Mouse (Mus musculus) CH12.LX (cell line): Measurements from ENCODE around the gene Sst. TPM values are rescaled to one million over a fixed set of nuclear protein-coding genes. Genes with fewer than 3 reads are reported as not detected.

Experiments used
- DNase-seq: peaks from one replicate; pipeline ENCODE4 v3.0.0-alpha.2; 2013; ENCODE audit errors: extremely low read depth
- H3K27ac ChIP-seq: 2 replicates; pipeline ENCODE4 v1.5.1; 2012; ENCODE audit warnings: low read depth, mild to moderate bottlenecking, control low read depth, moderate library complexity; ENCODE audit not compliant: insufficient read depth
- H3K27me3 ChIP-seq: replicated peaks from 2 replicates; pipeline ENCODE3; 2012; ENCODE audit warnings: inconsistent platforms
- H3K36me3 ChIP-seq, 2 experiments: replicated peaks in 1 of 2; 2 replicates each; pipeline versions ENCODE3 to v1.6.1; 2012; ENCODE audit warnings: inconsistent platforms in 1 of 2, low read length in 1 of 2, mild to moderate bottlenecking in 1 of 2, mixed read lengths in 1 of 2, moderate library complexity in 1 of 2; ENCODE audit not compliant: control insufficient read depth in 1 of 2, insufficient read depth in 1 of 2
- H3K4me1 ChIP-seq, 2 experiments: 2 replicates each; pipeline ENCODE4 v1.6.1; 2012; ENCODE audit warnings: inconsistent platforms in 1 of 2, moderate library complexity in 1 of 2; ENCODE audit not compliant: insufficient read depth in 2 of 2, control insufficient read depth in 1 of 2
- H3K4me2 ChIP-seq: 2 replicates; pipeline ENCODE4 v1.6.1; 2012; ENCODE audit warnings: low read depth, mild to moderate bottlenecking, control low read depth; ENCODE audit not compliant: poor library complexity, insufficient read depth, severe bottlenecking
- H3K4me3 ChIP-seq, 3 experiments: fragments of 150-350 bp in 1 of 3; sonication (generic) in 1 of 3; replicated peaks in 1 of 3; 2 replicates each; pipeline versions ENCODE3 to v1.5.1; 2011 to 2012; ENCODE audit warnings: low read depth in 2 of 3, low read length in 2 of 3, mild to moderate bottlenecking in 2 of 3, moderate library complexity in 2 of 3, control low read depth in 1 of 3, improper control_type of control experiment in 1 of 3, inconsistent platforms in 1 of 3, mixed read lengths in 1 of 3; ENCODE audit not compliant: poor library complexity in 1 of 3
- H3K79me2 ChIP-seq: replicated peaks from 2 replicates; pipeline ENCODE4 v1.6.1; 2012; ENCODE audit warnings: mild to moderate bottlenecking, moderate library complexity; ENCODE audit not compliant: control insufficient read depth, poor library complexity, insufficient read depth, severe bottlenecking; ENCODE audit errors: extremely low read depth
- H3K9ac ChIP-seq: 2 replicates; pipeline ENCODE4 v1.6.1; 2012; ENCODE audit warnings: low read depth, mild to moderate bottlenecking, control low read depth, moderate library complexity; ENCODE audit not compliant: insufficient read depth
- H3K9me3 ChIP-seq: replicated peaks from 2 replicates; pipeline ENCODE3; 2012; ENCODE audit warnings: low read length, inconsistent platforms, mixed read lengths
- CTCF ChIP-seq, 2 experiments: IDR thresholded peaks in 1 of 2; conservative IDR thresholded peaks in 1 of 2; 2 replicates each; pipeline ENCODE4 v1.5.1; 2011 to 2012; ENCODE audit warnings: low read depth in 2 of 2, low read length in 2 of 2, improper control_type of control experiment in 1 of 2, inconsistent platforms in 1 of 2, mild to moderate bottlenecking in 1 of 2, moderate library complexity in 1 of 2
- EP300 ChIP-seq: IDR thresholded peaks from 2 replicates; pipeline ENCODE4 v1.6.1; 2011; ENCODE audit warnings: low read length, improper control_type of control experiment
- HCFC1 ChIP-seq: IDR thresholded peaks from 2 replicates; pipeline ENCODE4 v1.6.1; 2012; ENCODE audit warnings: low read depth, mild to moderate bottlenecking, inconsistent platforms, low read length, improper control_type of control experiment
- KAT2A ChIP-seq: IDR thresholded peaks from 2 replicates; pipeline ENCODE4 v1.6.1; 2012; ENCODE audit warnings: low read length, improper control_type of control experiment, inconsistent platforms; ENCODE audit not compliant: insufficient replicate concordance
- MAFK ChIP-seq: IDR thresholded peaks from 2 replicates; pipeline ENCODE4 v1.6.1; 2011; ENCODE audit warnings: low read length, improper control_type of control experiment; ENCODE audit not compliant: insufficient replicate concordance
- MEF2A ChIP-seq: IDR thresholded peaks from 2 replicates; pipeline ENCODE4 v1.6.1; 2014; ENCODE audit warnings: low read depth, mild to moderate bottlenecking, inconsistent platforms, low read length, improper control_type of control experiment, borderline replicate concordance
- NELFE ChIP-seq: IDR thresholded peaks from 2 replicates; pipeline ENCODE4 v1.6.1; 2011; ENCODE audit warnings: low read depth, low read length, improper control_type of control experiment
- NRF1 ChIP-seq: IDR thresholded peaks from 2 replicates; pipeline ENCODE4 v1.6.1; 2014; ENCODE audit warnings: low read depth, mild to moderate bottlenecking, inconsistent platforms, low read length, improper control_type of control experiment, moderate library complexity
- PAX5 ChIP-seq: IDR thresholded peaks from 2 replicates; pipeline ENCODE4 v1.6.1; 2012; ENCODE audit warnings: low read length, inconsistent platforms, mixed read lengths
- POLR2A ChIP-seq: IDR thresholded peaks from 2 replicates; pipeline ENCODE4 v1.6.1; 2011; ENCODE audit warnings: low read depth, mild to moderate bottlenecking, improper control_type of control experiment, low read length
- SIN3A ChIP-seq: IDR thresholded peaks from 2 replicates; pipeline ENCODE4 v1.6.1; 2012; ENCODE audit warnings: low read length, improper control_type of control experiment, inconsistent platforms
- SMC3 ChIP-seq: IDR thresholded peaks from 2 replicates; pipeline ENCODE4 v1.6.1; 2011; ENCODE audit warnings: low read depth, low read length, improper control_type of control experiment
- TBP ChIP-seq: conservative IDR thresholded peaks from 2 replicates; pipeline ENCODE4 v1.6.1; 2011; ENCODE audit warnings: low read depth, low read length, improper control_type of control experiment
- TCF12 ChIP-seq: IDR thresholded peaks from 2 replicates; pipeline ENCODE4 v1.6.1; 2014; ENCODE audit warnings: low read depth, mild to moderate bottlenecking, inconsistent platforms, low read length, improper control_type of control experiment
- USF2 ChIP-seq: conservative IDR thresholded peaks from 2 replicates; pipeline ENCODE4 v1.6.1; 2011; ENCODE audit warnings: low read depth, low read length, improper control_type of control experiment
- ZC3H11A ChIP-seq: IDR thresholded peaks from 2 replicates; pipeline ENCODE4 v1.6.1; 2012; ENCODE audit warnings: low read depth, mild to moderate bottlenecking, inconsistent platforms, low read length, improper control_type of control experiment
- ZKSCAN1 ChIP-seq: IDR thresholded peaks from 2 replicates; pipeline ENCODE4 v1.6.1; 2012; ENCODE audit warnings: low read depth, inconsistent platforms, low read length, improper control_type of control experiment, borderline replicate concordance
- dilution Hi-C: fragments of 300-500 bp; cut with MboI; formaldehyde crosslinking; loops from 2 replicates; pipeline ENCODE4 v1.14.3; 2020; ENCODE audit warnings: low sequenced_read_pairs; ENCODE audit not compliant: extremely low pct_unique_long_range_greater_than_20kb, extremely low pct_ligation_motif_present
- in situ Hi-C: fragments of 300-500 bp; cut with MboI; formaldehyde crosslinking; loops from 3 replicates; pipeline ENCODE4 v1.14.3; 2019; ENCODE audit warnings: low sequenced_read_pairs, low pct_ligation_motif_present, low pct_unique_long_range_greater_than_20kb, mixed read lengths
- polyA plus RNA-seq: library from polyadenylated mRNA; unstranded; fragments of >175 nt; gene quantifications from 2 replicates; pipeline ENCODE4 v1.2.1, GENCODE M21; 2012; ENCODE audit warnings: low read depth; ENCODE audit not compliant: insufficient read length
- total RNA-seq, 2 experiments: library from RNA; depleted of rRNA; stranded (reverse); fragments of 300-350 nt in 1 of 2; fragments of >200 nt in 1 of 2; gene quantifications; 2 replicates each; pipeline ENCODE4 v1.2.3; 2012 to 2014

The Sst gene
- total and polyA plus RNA-seq, 3 experiments: not detected

GRCm38 (mm10) chr16:23895135-23895534 is 4.4 kb upstream of the Sst start:
- H3K9ac ChIP-seq: no peak overlapping the region
- TF ChIP-seq TBP (no peak), HCFC1 (no peak), SIN3A (no peak), CTCF (conservative IDR thresholded peaks at IDR 0.05 in 1 of 2, IDR thresholded peaks at IDR 0.05 in 1 of 2; ENCODE audit: low read depth in 2 of 2, low read length in 2 of 2) (no peak), SMC3 (no peak), POLR2A (no peak), PAX5 (no peak), TCF12 (no peak), EP300 (no peak), MEF2A (no peak), KAT2A (no peak), USF2 (no peak), MAFK (no peak), NRF1 (no peak), ZC3H11A (no peak), NELFE (no peak), ZKSCAN1 (no peak)
- H3K36me3 ChIP-seq: no peaks in the 10 kb centered on the region
- dilution Hi-C loops (no loop called here), in situ Hi-C loops (loop anchor here (5.0 kb wide), 2 partner anchors 348 to 443 kb away; no protein-coding TSS in a partner anchor)
- H3K4me3 ChIP-seq: no peak overlapping the region
- H3K79me2 ChIP-seq: no peaks in the 10 kb centered on the region
- no peak overlapping the region for H3K27ac ChIP-seq
- no peak overlapping the region for H3K4me2 ChIP-seq
- no peaks in the 10 kb centered on the region for H3K9me3 ChIP-seq
- no peak for DNase-seq
- peaks cover 4 to 20% of the 10 kb centered on the region in 2 experiments; a peak in 3 of 4 replicates for H3K4me1 ChIP-seq
- peaks cover 37% of the 10 kb centered on the region for H3K27me3 ChIP-seq

GRCm38 (mm10) chr16:23890151-23890550 is 607 bp downstream of the Sst start:
- Histone ChIP-seq H3K27me3 (peaks cover 44% of the 10 kb centered on the region), H3K4me1 (no peaks in the 10 kb centered on the region), H3K4me2 (no peak overlapping the region), H3K9ac (no peak overlapping the region), H3K9me3 (no peaks in the 10 kb centered on the region), H3K4me3 (no peak overlapping the region), H3K36me3 (no peaks in the 10 kb centered on the region), H3K27ac (no peak overlapping the region), H3K79me2 (no peaks in the 10 kb centered on the region)
- TF ChIP-seq CTCF (conservative IDR thresholded peaks at IDR 0.05 in 1 of 2, IDR thresholded peaks at IDR 0.05 in 1 of 2; ENCODE audit: low read depth in 2 of 2, low read length in 2 of 2): no peak
- in situ Hi-C loops (no loop called here), dilution Hi-C loops (no loop called here)
- no peak for DNase-seq
